Mouse (Mus musculus) layer of hippocampus, postnatal 14 days (tissue): ENCODE measurements around the gene Nf1. TPM values are rescaled to one million over a fixed set of nuclear protein-coding genes. Genes with fewer than 3 reads are reported as not detected.

Experiments
- DNase-seq, 2 experiments: peaks; one replicate each; pipeline ENCODE4 v3.0.0; 2021 to 2022; ENCODE audit warnings: low spot score in 2 of 2, mixed read lengths in 1 of 2
- total RNA-seq, 2 experiments: library from RNA; stranded (reverse); gene quantifications; 2 replicates each; pipeline ENCODE4 v1.2.3; 2021

Gene Nf1
- total RNA-seq, 2 experiments from 2014 or later: 111 to 119 TPM

DNA sequence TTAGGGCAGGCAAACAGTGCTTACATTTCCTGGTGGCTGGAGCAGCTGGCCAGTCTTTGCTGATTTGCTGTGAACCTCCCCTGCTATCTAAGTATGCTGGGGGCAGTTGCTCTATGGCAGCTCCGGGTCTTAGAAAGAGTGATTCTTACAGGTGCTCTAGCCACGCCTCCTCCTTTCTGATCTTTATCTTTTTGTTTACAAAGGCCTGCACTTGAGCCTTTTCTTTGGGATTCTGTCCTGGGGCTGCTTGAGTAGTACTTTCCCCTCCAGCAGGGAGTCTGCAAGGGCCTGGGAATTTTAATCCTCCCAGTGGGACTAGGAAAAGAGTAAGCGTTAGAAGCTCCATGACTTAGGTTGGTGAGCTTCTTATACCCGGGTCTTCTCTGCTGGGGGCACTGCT, 12.4 kb upstream of the Nf1 start:
- DNase-seq: no peak

- no peak for DNase-seq
Observed at GRCm38 (mm10) chr11:79328060-79328459, 11.4 kb upstream of the Nf1 start.

GRCm38 (mm10) chr11:79329585-79329984, 9.9 kb upstream of the Nf1 start:
- no peak for DNase-seq

DNA sequence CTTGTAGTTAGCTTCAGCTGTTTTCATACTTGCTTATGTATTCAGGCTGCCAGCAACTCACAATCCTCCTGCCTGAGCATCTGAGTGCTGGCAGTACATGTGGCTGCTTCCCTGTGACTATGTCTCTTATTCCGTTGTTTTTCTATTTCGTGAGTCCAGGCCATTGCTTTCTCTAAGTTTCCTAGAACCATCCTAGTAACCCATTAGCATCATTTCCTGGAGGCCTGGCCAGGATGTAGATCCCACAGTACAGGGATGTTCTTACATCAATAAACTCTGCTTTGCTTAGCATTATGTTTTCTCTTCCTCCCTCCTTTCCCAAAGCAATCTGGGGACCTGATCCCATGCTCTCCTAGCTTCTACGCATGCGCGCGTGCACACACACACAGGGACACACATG, 4.4 kb upstream of the Nf1 start:
- no peak for DNase-seq

DNA sequence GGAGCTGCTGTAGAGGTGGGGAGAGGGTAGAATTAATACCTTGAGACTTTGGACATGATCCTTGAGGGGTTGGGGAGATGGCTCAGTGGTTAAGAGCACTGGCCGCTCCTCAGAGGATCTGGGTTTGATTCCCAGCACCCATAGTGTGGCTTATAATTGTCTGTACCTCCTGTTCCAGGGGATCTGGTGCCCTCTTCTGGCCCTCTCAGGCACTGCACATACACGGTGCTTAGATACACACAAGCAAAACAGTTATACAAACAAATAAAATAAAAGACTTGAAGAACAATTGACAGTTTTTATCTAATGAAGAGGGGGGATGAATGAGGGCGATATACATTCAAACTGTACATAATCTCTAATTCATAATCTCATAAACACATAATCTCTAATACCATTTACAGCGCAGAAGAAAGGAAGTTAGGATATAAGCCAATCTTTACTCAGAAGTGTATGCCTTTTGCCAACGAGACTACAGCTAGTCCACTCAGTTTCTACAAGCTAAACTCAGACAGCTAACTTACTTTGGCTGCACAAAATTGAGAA, 2.7 kb upstream of the Nf1 start:
- DNase-seq: no peak

DNA sequence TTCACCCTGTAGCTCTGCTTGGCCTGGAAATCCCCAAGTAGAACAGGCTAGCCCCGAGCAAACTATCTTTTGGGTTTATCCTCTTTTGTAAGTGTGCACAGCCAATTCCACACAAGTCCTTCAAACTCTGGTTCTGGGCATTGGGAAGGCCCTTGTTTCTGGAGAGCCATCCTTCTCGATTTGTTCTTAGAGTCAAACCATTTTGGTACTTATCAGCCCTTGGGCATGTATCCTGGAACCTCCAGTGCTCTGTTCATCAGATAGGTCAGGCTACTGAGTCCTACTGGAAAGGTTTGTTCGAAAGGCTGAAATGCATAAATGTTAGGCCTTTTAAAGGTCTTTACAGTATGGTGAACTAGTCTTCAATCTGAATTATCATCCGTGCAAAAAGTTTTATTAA, 872 bp upstream of the Nf1 start:
- DNase-seq: no peak

DNA sequence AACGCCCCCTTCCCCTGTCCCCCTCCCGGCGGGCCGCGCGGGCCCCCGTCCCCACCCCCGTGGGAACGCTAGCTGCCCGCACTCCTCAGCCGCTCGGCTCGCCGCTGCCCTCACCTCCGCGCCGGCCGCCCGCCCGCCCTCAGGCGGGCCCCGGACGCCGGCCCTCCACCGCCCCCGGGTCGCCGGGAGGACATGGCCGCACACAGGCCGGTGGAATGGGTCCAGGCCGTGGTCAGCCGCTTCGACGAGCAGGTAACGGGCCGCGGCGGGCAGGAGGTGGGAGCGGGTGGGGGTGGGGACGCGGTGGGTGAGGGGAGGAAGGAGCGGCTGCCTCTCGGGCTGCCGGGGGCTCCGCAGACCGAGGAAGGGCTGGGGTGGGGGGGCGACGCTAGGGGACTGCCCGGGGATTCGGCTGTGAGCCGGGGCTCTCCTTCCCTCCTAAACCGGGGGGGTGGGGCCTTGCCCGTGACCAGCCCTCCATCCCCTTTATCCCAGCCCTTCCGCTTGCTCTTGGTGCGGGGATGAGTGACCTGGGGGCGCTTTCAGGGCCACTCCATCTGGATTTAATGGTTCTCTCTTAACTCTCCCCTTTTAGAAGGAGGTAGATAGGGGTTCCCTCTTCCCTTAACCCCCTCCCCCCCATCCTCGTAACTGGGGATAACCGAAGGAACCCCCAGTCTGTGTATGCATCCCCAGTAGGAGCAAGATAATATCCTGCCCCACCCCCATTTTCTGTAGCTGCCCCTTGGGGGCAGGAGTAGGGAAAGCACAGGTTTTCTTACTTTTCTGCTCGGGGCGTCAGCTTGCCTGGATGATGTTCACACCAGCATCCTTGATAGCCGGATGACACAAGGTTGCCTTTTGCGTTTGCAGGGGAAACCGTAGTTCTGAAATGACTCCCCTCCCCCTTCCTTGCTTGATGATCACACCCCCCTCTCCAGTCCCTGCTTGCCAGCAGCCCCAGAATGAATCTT, 602 bp downstream of the Nf1 start:
- peak; percentile 26 to 33 for DNase-seq

- no peak for DNase-seq
Observed at GRCm38 (mm10) chr11:79356995-79357394, 17.5 kb downstream of the Nf1 start.

GRCm38 (mm10) chr11:79357397-79357796, 17.9 kb downstream of the Nf1 start:
- no peak for DNase-seq

- DNase-seq: no peak
Observed at GRCm38 (mm10) chr11:79364956-79365355, 25.5 kb downstream of the Nf1 start.

GRCm38 (mm10) chr11:79366284-79366683, 26.8 kb downstream of the Nf1 start:
- no peak for DNase-seq

- DNase-seq: no peak
Observed at GRCm38 (mm10) chr11:79373031-79373430, 33.5 kb downstream of the Nf1 start.

GRCm38 (mm10) chr11:79398336-79398735, 58.8 kb downstream of the Nf1 start:
- peak; percentile 83 to 88 for DNase-seq

DNA sequence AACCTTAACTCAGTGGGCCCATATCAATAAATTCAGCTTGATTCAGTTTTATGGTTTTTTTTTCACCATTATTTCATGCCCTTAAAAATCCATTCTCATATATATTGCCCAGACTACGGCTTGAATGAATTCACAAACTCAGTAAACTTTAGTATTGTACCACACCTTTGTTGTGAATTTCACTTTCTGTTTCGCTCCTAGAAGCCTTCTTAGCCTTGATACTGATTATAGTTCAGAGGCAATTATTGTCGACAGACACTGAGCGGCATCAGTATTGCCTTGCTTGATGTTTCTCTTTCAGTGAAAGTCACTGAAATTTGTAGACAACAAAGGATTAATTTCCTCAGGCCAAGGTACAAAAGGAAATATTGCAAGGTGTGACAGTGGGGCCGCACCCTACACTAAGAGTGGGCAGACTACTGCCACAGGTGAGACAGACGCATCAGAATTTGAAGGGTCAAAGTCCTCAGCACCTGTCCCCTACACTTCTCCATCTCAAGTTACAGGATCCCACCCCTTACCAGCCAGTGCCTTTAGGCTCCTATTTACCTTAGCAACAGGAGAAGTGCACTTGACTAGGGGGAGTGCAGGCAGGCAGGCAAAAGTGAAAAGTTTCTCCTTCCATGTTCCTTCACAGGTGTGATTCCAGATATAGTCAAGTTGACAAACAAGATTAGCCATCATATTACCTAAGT, 64.3 kb downstream of the Nf1 start:
- DNase-seq: no peak

DNA sequence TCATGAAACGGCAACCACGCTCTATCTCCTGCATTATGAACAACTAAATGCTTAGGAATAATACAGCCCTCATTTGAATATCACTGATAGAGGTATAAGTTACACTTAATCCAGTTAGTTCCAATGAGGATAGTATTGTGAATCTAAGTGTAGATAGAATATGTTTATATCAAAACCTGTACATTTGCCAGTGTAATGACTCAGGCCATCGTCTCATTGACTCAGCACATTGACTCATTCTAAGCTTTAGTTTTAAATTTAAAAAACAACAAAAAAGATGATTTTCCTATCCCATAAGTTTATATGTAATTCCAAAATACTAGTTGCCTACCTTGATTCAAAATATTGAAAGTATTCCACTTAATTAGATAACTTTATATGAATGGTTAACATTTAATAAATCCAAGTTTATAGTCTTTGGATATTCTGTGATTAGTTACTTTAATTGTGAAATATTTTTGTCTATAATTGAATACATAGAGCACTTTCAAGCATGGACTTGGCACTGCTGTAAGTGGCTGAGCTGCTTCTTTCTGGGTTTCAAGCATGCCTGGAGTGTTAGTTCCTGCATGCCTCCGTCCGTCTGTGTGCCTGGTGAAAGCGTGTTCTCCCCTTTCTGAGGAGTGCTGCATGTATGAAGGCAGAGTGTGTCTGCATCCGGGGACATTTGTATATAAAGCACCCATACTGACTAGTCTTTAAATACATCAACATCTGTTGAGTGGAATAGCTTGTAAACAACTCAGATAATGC, 74.4 kb downstream of the Nf1 start:
- DNase-seq: no peak

DNA sequence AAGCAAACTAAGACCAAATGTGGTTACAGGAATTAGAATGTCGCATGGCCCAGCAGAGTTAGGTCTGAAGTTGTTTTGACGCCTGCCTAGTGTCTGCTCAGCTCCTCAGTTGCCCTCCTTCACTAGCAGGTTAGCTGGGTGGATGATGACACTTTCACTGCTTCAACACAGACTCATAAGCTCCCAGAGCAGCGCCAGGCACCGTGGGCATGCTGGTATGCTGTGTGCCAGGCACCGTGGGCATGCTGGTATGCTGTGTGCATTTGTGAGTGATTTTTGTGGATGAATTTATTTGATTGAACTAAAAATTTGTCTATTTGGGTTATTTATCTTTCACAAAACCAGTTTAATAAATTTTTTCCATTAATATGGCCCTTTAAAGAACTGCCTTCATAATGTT, 83.0 kb downstream of the Nf1 start:
- peak in 1 of 2 experiments; percentile 24 for DNase-seq

- no peak for DNase-seq
Observed at GRCm38 (mm10) chr11:79426571-79426970, 87.1 kb downstream of the Nf1 start.

DNA sequence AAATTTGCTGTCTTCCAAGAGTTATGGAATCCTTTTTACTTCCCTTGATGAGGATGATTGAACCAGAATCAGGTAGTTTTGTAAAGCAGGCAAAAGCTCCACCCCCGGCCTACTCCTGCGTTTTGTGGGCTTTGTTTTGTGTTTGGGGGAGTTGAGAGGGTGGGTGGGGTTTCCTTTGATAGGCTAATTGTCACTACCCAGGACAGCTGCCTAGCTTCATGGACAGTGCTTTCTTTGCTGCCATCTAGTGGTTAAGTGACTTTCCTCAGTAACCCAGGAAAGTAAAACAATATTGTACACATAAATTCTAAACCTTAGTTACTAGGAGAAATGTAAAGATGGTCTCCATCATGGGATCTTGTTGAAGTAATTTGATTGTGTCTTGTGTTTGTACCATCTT, 88.1 kb downstream of the Nf1 start:
- DNase-seq: peak in 1 of 2 experiments; percentile 50

GRCm38 (mm10) chr11:79435252-79435651, 95.8 kb downstream of the Nf1 start:
- no peak for DNase-seq

GRCm38 (mm10) chr11:79448361-79448760, 108.9 kb downstream of the Nf1 start:
- DNase-seq: no peak

GRCm38 (mm10) chr11:79452966-79453365, 113.5 kb downstream of the Nf1 start:
- DNase-seq: no peak
